Mouse (Mus musculus) neural tube, embryonic 10.5 days (tissue): Measurements from ENCODE around the gene Lrtm2.

Experiments
- DNase-seq: peaks from one replicate; pipeline ENCODE4 v3.0.0-alpha.2; 2017; ENCODE audit warnings: low spot score; ENCODE audit errors: extremely low spot score

The Lrtm2 gene

DNA sequence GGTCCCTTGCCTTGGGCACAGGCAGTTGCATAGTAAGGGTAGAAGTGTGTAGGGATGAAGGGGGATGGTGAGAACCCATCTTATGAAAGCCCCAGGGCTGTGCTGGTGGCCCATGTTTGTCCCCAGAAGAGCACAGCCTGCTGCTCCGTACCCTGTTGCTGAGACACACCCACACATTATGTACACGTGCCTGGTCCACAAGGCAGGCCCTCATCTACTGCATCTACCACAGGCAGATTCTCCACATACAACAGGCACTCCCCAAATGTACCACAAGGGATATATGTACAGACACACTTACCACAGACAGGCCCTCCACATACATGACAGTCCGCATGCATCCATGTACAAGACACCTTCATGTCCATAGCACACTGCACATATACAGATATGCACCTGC lies 6.7 kb upstream of the Lrtm2 start:
- no peak for DNase-seq

- no peak for DNase-seq
These were observed 5.6 kb upstream of the Lrtm2 start for GRCm38 (mm10) chr6:119336124-119336523.

- DNase-seq: no peak
These were observed 3.3 kb upstream of the Lrtm2 start for GRCm38 (mm10) chr6:119333831-119334230.

DNA sequence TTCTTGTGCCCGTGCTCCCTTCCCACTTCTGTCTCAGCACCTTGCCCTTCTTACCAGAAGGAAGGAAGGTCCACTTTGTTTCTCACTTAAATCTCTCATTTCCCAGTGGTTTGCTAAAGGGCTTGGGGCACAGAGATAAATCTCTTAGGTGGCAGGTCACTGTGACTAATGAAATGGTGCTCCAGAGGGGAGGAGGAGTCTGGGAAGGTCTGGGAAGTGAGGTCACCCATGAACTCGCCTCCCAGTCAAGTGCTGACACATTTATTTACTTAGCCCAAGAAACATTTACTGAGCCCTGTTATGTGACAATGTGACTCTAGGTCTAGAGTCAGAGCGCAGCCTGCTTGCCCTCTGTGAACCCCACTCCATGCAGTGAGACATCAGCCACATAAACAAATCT lies 2.6 kb upstream of the Lrtm2 start:
- no peak for DNase-seq

DNA sequence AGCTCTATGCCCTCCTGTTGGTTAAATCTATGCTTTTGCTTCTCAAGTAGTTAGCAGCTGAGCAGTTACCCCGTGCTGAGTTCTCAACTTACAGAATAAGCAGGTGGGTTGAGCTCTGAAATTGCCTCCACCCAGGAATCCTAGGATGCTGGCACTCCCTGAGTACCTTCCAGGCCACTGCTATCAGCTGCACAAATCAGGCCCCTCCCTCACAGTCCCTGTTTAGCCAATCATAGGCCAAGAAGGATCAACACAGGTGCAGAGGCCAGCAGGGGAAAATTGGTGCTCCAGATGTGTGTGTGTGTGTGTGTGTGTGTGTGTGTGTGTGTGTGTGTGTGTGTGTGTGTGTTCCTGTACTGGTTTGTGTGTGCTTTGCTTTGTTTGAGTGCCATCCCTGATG lies 1.5 kb upstream of the Lrtm2 start:
- no peak for DNase-seq

DNA sequence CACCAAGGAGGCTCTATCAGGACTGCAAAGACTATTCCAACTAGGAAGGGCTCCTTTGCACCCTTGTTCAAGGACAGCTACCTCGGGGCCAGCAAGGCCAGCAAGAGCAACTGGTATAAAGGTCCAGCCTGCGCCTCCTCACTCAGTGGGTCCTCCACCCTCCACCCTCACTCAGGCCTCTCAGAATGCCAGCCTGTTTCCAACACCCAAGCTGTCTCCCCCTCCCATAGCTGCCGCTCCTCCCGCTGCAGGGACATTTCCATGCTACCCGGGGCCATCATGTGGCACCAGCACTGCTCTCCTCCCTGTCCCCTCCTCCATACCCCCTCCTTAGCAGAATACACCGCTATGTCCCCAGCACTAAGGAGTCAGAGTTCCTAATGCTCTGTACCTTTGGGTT lies 630 bp downstream of the Lrtm2 start:
- no peak for DNase-seq

GRCm38 (mm10) chr6:119329215-119329714 lies 1.3 kb downstream of the Lrtm2 start:
- DNase-seq: peak; percentile 29

DNA sequence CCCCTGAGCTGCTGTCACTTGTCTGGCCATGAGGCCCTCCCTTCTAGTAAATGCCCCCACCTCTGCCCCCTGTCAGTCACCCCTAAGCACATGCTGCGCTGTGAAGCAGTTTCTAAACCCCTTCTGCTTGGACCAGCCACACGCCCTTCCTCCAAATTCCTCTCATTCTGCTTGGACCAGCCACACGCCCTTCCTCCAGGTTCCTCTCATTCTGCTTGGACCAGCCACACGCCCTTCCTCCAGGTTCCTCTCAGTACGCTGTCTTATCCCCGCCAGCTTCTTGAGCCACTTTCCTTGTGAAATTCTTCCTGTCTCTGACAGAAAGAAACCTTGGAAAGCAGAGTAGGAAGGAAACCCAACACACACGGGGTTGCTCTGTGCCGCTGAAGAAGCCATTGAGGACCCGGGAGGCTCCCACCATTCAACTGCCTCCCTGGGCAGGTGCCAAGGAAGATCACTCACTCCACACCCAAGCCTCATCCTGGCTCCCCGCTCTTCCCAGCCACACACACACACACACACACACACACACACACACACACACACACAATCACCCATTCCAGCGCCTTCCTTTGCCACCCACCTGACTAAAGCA lies 1.9 kb downstream of the Lrtm2 start:
- no peak for DNase-seq

DNA sequence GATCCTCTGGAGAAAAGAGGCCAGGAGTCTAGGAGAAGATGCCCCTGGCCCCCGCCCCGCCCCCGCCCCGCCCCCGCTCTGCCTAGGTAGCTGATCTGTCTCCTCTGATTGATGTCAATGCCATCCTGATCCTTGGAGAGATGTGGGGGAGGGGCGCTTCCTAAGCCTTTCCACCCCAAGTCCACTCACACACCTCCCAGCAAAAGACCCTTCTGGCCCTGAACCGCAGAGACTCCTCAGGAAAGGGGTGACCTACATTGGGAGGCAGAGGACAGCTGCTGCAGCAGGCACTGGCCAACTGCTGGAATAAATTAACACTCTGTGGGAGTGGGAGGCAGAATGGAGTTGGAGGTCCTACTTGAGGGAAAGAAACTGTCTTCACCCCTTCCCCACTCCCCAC lies 4.0 kb downstream of the Lrtm2 start:
- DNase-seq: no peak

DNA sequence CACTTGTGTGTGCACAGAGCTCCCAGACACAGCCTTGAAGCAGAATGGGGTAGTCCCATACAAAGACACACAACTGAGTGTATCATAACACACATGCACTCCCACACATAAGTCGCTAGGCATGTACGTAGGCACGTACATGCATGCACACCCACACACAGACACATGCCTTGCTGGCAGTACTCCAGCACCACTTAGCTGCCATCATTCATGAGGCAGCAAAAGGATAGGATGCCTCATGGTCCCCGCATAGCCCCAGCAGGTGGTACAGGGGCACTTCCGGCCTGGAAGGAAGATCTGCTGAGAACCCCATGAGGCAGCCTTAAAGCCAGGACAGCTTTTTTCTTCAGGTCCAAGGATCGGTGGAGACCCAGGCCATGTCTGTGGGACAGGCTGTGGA lies 4.6 kb downstream of the Lrtm2 start:
- no peak for DNase-seq

DNA sequence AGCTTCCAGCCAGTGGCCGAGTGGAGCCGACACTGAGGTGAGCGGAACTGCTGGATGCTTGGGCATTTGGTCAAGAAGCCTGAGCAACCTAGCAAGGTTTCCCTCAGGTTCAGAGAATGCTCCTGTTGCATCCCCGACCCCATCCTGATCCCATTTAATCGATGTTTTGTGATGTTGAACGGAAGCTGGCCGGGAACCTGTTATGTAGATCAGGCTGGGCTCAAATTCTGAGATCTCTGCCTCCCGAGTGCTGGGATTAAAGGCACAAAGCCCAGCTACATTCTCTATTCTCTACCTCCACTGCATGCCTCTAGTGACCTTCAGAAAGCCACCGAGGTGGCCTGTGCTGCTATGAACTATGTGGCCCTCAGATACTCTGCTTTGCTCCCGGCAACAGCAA lies 5.8 kb downstream of the Lrtm2 start:
- no peak for DNase-seq

GRCm38 (mm10) chr6:119321752-119322151 lies 8.8 kb downstream of the Lrtm2 start:
- no peak for DNase-seq

GRCm38 (mm10) chr6:119320481-119320880 lies 10.1 kb downstream of the Lrtm2 start:
- DNase-seq: peak; percentile 48

GRCm38 (mm10) chr6:119319358-119319757 lies 11.2 kb downstream of the Lrtm2 start:
- no peak for DNase-seq

- no peak for DNase-seq
These were observed 11.8 kb downstream of the Lrtm2 start for GRCm38 (mm10) chr6:119318732-119319131.

DNA sequence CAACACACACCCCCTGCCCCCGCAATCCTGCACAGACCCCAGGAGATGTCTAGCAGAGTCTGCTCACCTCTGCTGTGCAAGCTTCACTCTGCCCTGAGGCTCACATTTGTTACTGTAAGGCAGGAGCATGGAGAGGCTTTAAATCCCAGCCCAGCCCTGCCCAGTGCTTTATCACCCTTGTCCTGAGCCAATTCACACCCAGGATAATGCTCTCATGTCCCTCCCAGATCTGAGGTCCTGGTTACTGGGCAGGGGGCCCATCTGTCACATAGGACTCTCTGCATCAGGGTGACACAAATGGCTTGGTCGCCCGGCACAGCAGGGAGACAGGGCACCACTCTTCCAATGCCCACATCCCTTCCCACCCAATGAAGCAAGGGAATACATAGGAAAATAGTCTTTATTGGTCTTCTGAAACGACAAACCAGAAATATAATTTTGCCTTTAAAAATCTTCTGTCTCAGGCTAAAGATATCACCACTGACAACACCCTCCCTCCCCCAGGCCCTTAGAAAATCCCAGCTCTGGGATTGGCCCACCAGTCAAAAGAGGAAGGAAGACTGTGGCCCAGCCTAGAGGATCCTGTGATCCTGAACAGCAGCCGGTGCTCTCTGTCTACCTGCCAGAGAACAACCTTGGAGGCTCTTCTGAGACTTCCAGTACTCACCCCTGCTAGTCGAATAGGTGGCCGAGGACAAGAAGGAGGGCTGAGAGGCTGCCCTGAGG lies 15.7 kb downstream of the Lrtm2 start:
- DNase-seq: no peak

- no peak for DNase-seq
These were observed 16.8 kb downstream of the Lrtm2 start for GRCm38 (mm10) chr6:119313588-119314375.

- no peak for DNase-seq
These were observed 17.5 kb downstream of the Lrtm2 start for GRCm38 (mm10) chr6:119313096-119313495.

GRCm38 (mm10) chr6:119312381-119312780 lies 18.2 kb downstream of the Lrtm2 start:
- DNase-seq: no peak

DNA sequence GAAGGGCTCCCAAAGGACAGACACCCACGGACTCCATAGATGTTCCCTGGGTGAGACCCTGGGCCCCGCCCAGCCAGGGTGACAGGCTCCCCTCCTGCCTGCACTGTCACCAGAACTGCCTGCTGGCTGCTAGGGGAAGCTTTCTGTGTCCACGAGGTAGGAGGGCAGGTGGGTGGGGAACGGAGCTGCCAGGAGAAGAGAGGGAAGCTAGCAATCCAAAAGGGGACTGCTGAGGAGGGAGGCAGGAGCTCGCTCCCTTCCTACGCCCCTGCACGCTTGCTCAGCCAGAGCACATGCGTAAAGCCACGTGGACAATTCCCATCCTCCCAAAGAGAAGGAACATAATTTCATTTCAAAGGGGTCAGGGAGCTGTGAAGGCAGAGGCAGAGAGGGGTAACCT lies 20.4 kb downstream of the Lrtm2 start:
- DNase-seq: no peak

- DNase-seq: no peak
These were observed 22.6 kb downstream of the Lrtm2 start for GRCm38 (mm10) chr6:119307867-119308413.

DNA sequence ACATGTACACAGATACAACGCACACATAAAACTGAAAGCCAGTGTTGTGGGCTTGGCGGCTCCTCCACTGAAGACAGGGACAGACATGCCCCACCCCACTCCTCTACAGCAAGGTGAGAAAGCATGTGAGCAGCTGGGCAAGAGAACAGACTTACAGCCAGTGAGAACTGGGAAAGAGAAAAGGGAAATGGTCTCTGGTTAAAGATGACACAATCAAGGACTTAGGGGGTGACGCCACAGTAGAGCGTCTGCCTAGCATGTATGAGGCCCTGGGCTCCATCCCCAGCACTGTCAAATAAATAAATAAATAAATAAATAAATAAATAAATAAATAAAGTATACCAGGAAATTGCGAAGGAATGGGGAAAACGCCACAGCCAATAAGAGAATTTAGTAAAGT lies 27.2 kb downstream of the Lrtm2 start:
- DNase-seq: no peak
